ENCODE assay signal across 21 mouse cellular contexts in genomic region chr13:90009786-90010185, GRCm38 (mm10).
DNase-seq lines count a peak whose midpoint lies in the region; ATAC-seq lines count a peak whose summit lies in the region.
"Had no signal": no experiment of that assay in that cellular context is flagged by ENCODE, and none has a peak within 500 bp of the region (broad histone marks: within the 10 kb centered on the region; RNA-seq: fewer than 3 reads in every experiment).

No protein-coding gene starts in this region.

- H3K27ac ChIP-seq in kidney, embryonic 15.5 days = no peak overlapping the region
- H3K27ac ChIP-seq in midbrain, embryonic 15.5 days = no peak overlapping the region
- H3K27ac ChIP-seq: forebrain, embryonic 10.5 days; left cerebral cortex, adult 2 months; lung, embryonic 15.5 days; midbrain, embryonic 12.5 days; neural tube, embryonic 12.5 days had no signal

- H3K4me3 ChIP-seq in kidney, embryonic 15.5 days (replicated peaks) = no peak overlapping the region
- no peak overlapping the region for H3K4me3 ChIP-seq in midbrain, embryonic 15.5 days
- H3K4me3 ChIP-seq: forebrain, embryonic 10.5 days; left cerebral cortex, adult 2 months; lung, embryonic 15.5 days; midbrain, embryonic 12.5 days; neural tube, embryonic 12.5 days had no signal

- intact Hi-C loops in left cerebral cortex, postnatal 36 days (cut with DNase I) = no loop called here

- no peak for ATAC-seq in kidney, embryonic 15.5 days (replicated peaks; ENCODE audit: low FRiP score)
- ATAC-seq in granulocyte monocyte progenitor cell, adult 5-6 weeks (replicated peaks; ENCODE audit: poor library complexity, severe bottlenecking) = peak; percentile 46
- ATAC-seq in midbrain, embryonic 15.5 days (replicated peaks) = no peak
- ATAC-seq: hindbrain, embryonic 16.5 days; intestine, embryonic 16.5 days had no signal

- H3K4me2 ChIP-seq in kidney, embryonic 15.5 days = no peak overlapping the region
- H3K4me2 ChIP-seq in midbrain, embryonic 15.5 days = no peak overlapping the region
- H3K4me2 ChIP-seq: liver, embryonic 11.5 days; lung, embryonic 15.5 days; midbrain, embryonic 12.5 days; neural tube, embryonic 12.5 days had no signal

- no peaks in the 10 kb centered on the region for H3K9me3 ChIP-seq in kidney, embryonic 15.5 days (replicated peaks)
- H3K9me3 ChIP-seq in midbrain, embryonic 15.5 days = no peaks in the 10 kb centered on the region
- H3K9me3 ChIP-seq: forebrain, embryonic 10.5 days; lung, embryonic 15.5 days; midbrain, embryonic 12.5 days; neural tube, embryonic 12.5 days had no signal

- H3K4me1 ChIP-seq in kidney, embryonic 15.5 days = no peaks in the 10 kb centered on the region
- no peaks in the 10 kb centered on the region for H3K4me1 ChIP-seq in midbrain, embryonic 15.5 days
- H3K4me1 ChIP-seq: neural tube, embryonic 12.5 days had no signal

- H3K27me3 ChIP-seq in kidney, embryonic 15.5 days = no peaks in the 10 kb centered on the region
- H3K27me3 ChIP-seq in midbrain, embryonic 15.5 days (replicated peaks) = no peaks in the 10 kb centered on the region
- H3K27me3 ChIP-seq: lung, embryonic 15.5 days; midbrain, embryonic 12.5 days; neural tube, embryonic 12.5 days had no signal

- H3K36me3 ChIP-seq in kidney, embryonic 15.5 days = no peaks in the 10 kb centered on the region
- no peaks in the 10 kb centered on the region for H3K36me3 ChIP-seq in midbrain, embryonic 15.5 days (replicated peaks)
- H3K36me3 ChIP-seq: forebrain, embryonic 10.5 days; lung, embryonic 15.5 days; midbrain, embryonic 12.5 days; neural tube, embryonic 12.5 days had no signal

- DNase-seq in kidney, adult 9 months = peak; percentile 4
- DNase-seq in 3134 (ENCODE audit: extremely low read depth, insufficient read length, low spot score) (peak; percentile 15), 3T3-L1 (ENCODE audit: low read depth, low spot score) (peak; percentile 41)
- DNase-seq in left cerebral cortex, postnatal 36 days (ENCODE audit: low spot score in 2 of 2) = no peak
- DNase-seq: cerebellum, adult 18-20 months; cerebellum, postnatal 25 days; heart, postnatal 14 days; kidney, postnatal 36 days; layer of hippocampus, adult 9-11 months; thymus, postnatal 14 days had no signal

- H3K9ac ChIP-seq in kidney, embryonic 15.5 days = no peak overlapping the region
- H3K9ac ChIP-seq in midbrain, embryonic 15.5 days = no peak overlapping the region
- H3K9ac ChIP-seq: lung, embryonic 15.5 days; midbrain, embryonic 12.5 days; neural tube, embryonic 12.5 days had no signal

Comparison
In these comparisons a context has a peak if more than half of its experiments do, and no peak if none do; other contexts are left out.
1. DNase-seq: peak in kidney, adult 9 months (single experiment), 3134 (single experiment) and 3T3-L1 (single experiment); none in left cerebral cortex, postnatal 36 days (0 of 2).